Comparison of ENCODE assay signal across 19 mouse cellular contexts in the genomic region with DNA sequence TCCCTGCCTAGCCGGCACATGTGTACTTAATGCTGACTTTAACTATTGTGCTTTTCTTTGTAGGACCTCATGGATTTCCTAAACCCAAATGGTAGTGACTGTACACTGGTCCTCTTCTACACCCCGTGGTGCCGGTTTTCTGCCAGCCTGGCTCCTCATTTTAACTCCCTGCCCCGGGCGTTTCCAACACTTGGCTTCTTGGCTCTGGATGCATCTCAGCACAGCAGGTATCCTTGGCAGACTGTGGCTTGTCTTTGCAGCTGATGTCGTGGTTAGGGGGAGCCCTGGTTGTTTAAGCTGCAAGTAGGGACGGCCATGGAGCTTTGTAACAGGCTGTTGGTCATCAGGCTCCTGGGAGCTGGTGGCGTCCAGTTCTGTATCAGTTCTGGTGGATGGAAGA. TPM values are rescaled to one million over a fixed set of nuclear protein-coding genes. Genes with fewer than 3 reads are reported as not detected.
A peak's percentile ranks its signal among the peaks of the same experiment; 100 is the strongest.
DNase-seq lines count a peak whose midpoint lies in the region; ATAC-seq lines count a peak whose summit lies in the region.
"Had no signal": no experiment of that assay in that cellular context is flagged by ENCODE, and none has a peak within 500 bp of the region (broad histone marks: within the 10 kb centered on the region; RNA-seq: fewer than 3 reads in every experiment).

No protein-coding gene starts in this region.

- H3K36me3 ChIP-seq in hindbrain, embryonic 16.5 days (ENCODE audit: control insufficient read depth, insufficient read depth, low read length), result peaks cover 10% of the 10 kb centered on the region
- peaks cover 7% of the 10 kb centered on the region; the same call in 1 of the 2 replicates for H3K36me3 ChIP-seq in hindbrain, embryonic 11.5 days (ENCODE audit: control insufficient read depth, insufficient read depth, low read length)

- no peaks in the 10 kb centered on the region for H3K9me3 ChIP-seq in hindbrain, embryonic 16.5 days (ENCODE audit: control insufficient read depth, low read length)
- no peaks in the 10 kb centered on the region for H3K9me3 ChIP-seq in hindbrain, embryonic 11.5 days (ENCODE audit: control insufficient read depth, low read length)
- H3K9me3 ChIP-seq: forebrain, embryonic 15.5 days; heart, embryonic 13.5 days had no signal

- no peak overlapping the region for H3K9ac ChIP-seq in hindbrain, embryonic 16.5 days (ENCODE audit: low read depth, low read length)
- H3K9ac ChIP-seq in hindbrain, embryonic 11.5 days (ENCODE audit: low read depth, low read length), result no peak overlapping the region
- H3K9ac ChIP-seq: forebrain, embryonic 15.5 days; heart, embryonic 13.5 days; hindbrain, embryonic 14.5 days had no signal

- ATAC-seq in hindbrain, embryonic 16.5 days, result 0 out of 2 replicates have a peak, but pooled peaks have one; percentile 30
- no peak for ATAC-seq in hindbrain, embryonic 11.5 days (ENCODE audit: low FRiP score)
- ATAC-seq: forebrain, embryonic 15.5 days; intestine, embryonic 16.5 days had no signal

- no peak overlapping the region for H3K4me3 ChIP-seq in hindbrain, embryonic 16.5 days (ENCODE audit: low read length)
- H3K4me3 ChIP-seq in hindbrain, embryonic 11.5 days (ENCODE audit: low read depth, low read length), result no peak overlapping the region
- H3K4me3 ChIP-seq: forebrain, embryonic 15.5 days; heart, embryonic 13.5 days had no signal

- WGBS in hindbrain, embryonic 16.5 days, result 60% methylated on average over 8 of the region's 8 CpGs
- WGBS in hindbrain, embryonic 11.5 days, result 75% methylated on average over 8 of the region's 8 CpGs

- peaks cover 10% of the 10 kb centered on the region; the same call in 1 of the 2 replicates for H3K4me1 ChIP-seq in hindbrain, embryonic 16.5 days (ENCODE audit: control insufficient read depth, insufficient read depth, low read depth, low read length)
- no peaks in the 10 kb centered on the region for H3K4me1 ChIP-seq in hindbrain, embryonic 11.5 days (replicated peaks; ENCODE audit: control insufficient read depth, insufficient read depth, low read length)

- no peak overlapping the region for H3K27ac ChIP-seq in hindbrain, embryonic 16.5 days (ENCODE audit: low read depth, low read length)
- no peak overlapping the region for H3K27ac ChIP-seq in hindbrain, embryonic 11.5 days (ENCODE audit: low read depth, low read length)
- H3K27ac ChIP-seq: forebrain, embryonic 15.5 days; heart, embryonic 13.5 days; hindbrain, embryonic 14.5 days; macrophage had no signal

- no peak overlapping the region for H3K4me2 ChIP-seq in hindbrain, embryonic 16.5 days (ENCODE audit: low read length)
- no peak overlapping the region for H3K4me2 ChIP-seq in hindbrain, embryonic 11.5 days (replicated peaks; ENCODE audit: low read depth, low read length)
- H3K4me2 ChIP-seq: forebrain, embryonic 15.5 days; heart, embryonic 13.5 days; hindbrain, embryonic 14.5 days had no signal

- no peaks in the 10 kb centered on the region for H3K27me3 ChIP-seq in hindbrain, embryonic 16.5 days (replicated peaks; ENCODE audit: control insufficient read depth, insufficient read depth, low read length)
- H3K27me3 ChIP-seq in hindbrain, embryonic 11.5 days (ENCODE audit: control insufficient read depth, insufficient read depth, low read length), result no peaks in the 10 kb centered on the region
- H3K27me3 ChIP-seq: forebrain, embryonic 15.5 days; heart, embryonic 13.5 days had no signal

- no peak for DNase-seq in hindbrain, embryonic 11.5 days (ENCODE audit: low spot score)
- DNase-seq in brain, adult 2 months (ENCODE audit: low read depth, low spot score), result peak; percentile 76
- peak; percentile 70 for DNase-seq in cerebellum, adult 11-12 months
- DNase-seq in cerebellum, postnatal 10 days, result peak; percentile 76 to 87
- DNase-seq in kidney, postnatal 25 days, result no peak
- DNase-seq in right cerebral cortex, postnatal 36 days (ENCODE audit: low spot score in 2 of 2), result no peak
- DNase-seq: adrenal gland, postnatal 25 days; gastrocnemius, postnatal 14 days; heart, adult 11 months; heart, postnatal 14 days; kidney, postnatal 4 days; right cerebral cortex, postnatal 14 days; spleen, adult 18-20 months had no signal

RNA-seq across cellular contexts. Expression of a gene that starts 5.7 kb away (rescaled TPM):
- polyA plus RNA-seq in hindbrain, embryonic 16.5 days (2015; fragmentation: Nextera tagmentation; extraction: Ambion mirVana), result 26.1 and 26.5 TPM in 2 replicates
- polyA plus RNA-seq in hindbrain, embryonic 11.5 days (2014; fragmentation: Nextera tagmentation; extraction: Ambion mirVana), result 27.9 and 29.9 TPM in 2 replicates

RNA-seq across cellular contexts. Expression of a gene that starts 7.1 kb away (rescaled TPM):
- polyA plus RNA-seq in hindbrain, embryonic 16.5 days (2015; fragmentation: Nextera tagmentation; extraction: Ambion mirVana), result 142 and 149 TPM in 2 replicates
- polyA plus RNA-seq in hindbrain, embryonic 11.5 days (2014; fragmentation: Nextera tagmentation; extraction: Ambion mirVana), result 103 and 108 TPM in 2 replicates

RNA-seq across cellular contexts. Expression of a gene that starts 28.6 kb away (rescaled TPM):
- polyA plus RNA-seq in hindbrain, embryonic 16.5 days (2015; fragmentation: Nextera tagmentation; extraction: Ambion mirVana), result 65.5 and 73.6 TPM in 2 replicates
- polyA plus RNA-seq in hindbrain, embryonic 11.5 days (2014; fragmentation: Nextera tagmentation; extraction: Ambion mirVana), result 69.5 and 74.3 TPM in 2 replicates

Comparison
In these comparisons a context has a peak if more than half of its experiments do, and no peak if none do; other contexts are left out.
1. DNase-seq: peak in brain, adult 2 months (single experiment), cerebellum, adult 11-12 months (single experiment) and cerebellum, postnatal 10 days (2 of 2); none in hindbrain, embryonic 11.5 days (single experiment), kidney, postnatal 25 days (0 of 2) and right cerebral cortex, postnatal 36 days (0 of 2).